Mouse (Mus musculus): ENCODE measurements around the gene Rsph1.

DNA sequence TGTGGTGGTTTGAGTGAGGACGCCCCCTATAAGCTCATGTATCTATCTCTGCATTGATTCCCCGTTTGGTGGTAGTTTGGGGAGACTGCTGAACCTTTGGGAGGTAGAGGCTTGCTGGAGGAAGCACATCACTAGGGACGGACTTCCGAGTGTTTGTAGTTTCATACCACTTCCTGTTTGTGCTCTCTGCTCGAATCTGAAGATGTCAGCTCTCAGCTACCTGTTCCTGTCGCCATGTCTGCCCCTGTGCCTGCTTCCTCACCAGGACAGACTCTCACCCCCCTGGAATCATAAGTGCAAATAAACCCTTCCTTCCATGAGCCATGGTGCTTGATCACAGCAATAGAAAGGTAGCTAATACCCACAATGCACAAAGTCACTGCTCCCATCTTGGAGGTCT, 2.0 kb downstream of the Rsph1 start:
- TF ChIP-seq CTCF (IDR thresholded peaks at IDR 0.05) (no peak), POLR2A (IDR thresholded peaks at IDR 0.05; ENCODE audit: insufficient read depth, low read depth, low read length) (no peak)

Data from heart, adult 2 months (tissue).